Mouse (Mus musculus) frontal cortex, adult (tissue): ENCODE results near the gene Hp.

Experiments
- ATAC-seq: cut with Nextera tagmentation; 2 replicates; pipeline ENCODE4 v1.9.2; 2017; ENCODE audit warnings: mild to moderate bottlenecking, moderate library complexity, mixed read lengths; ENCODE audit not compliant: low TSS enrichment

Gene Hp

GRCm38 (mm10) chr8:109563881-109564280 lies 15.1 kb downstream of the Hp start:
- ATAC-seq = no peak

GRCm38 (mm10) chr8:109551663-109552062 lies 27.3 kb downstream of the Hp start:
- ATAC-seq = peak; percentile 72

GRCm38 (mm10) chr8:109544049-109544448 lies 34.9 kb downstream of the Hp start:
- ATAC-seq = no peak

GRCm38 (mm10) chr8:109542748-109543519 lies 36.0 kb downstream of the Hp start:
- ATAC-seq = peak; percentile 63

GRCm38 (mm10) chr8:109542165-109542564 lies 36.8 kb downstream of the Hp start:
- ATAC-seq = peak; percentile 38

- ATAC-seq = peak; percentile 86
These were observed 42.3 kb downstream of the Hp start for GRCm38 (mm10) chr8:109536703-109537102.

- ATAC-seq = peak; percentile 74
These were observed 43.6 kb downstream of the Hp start for GRCm38 (mm10) chr8:109535140-109535990.
